Mouse (Mus musculus): ENCODE data around the gene Cers2. TPM values are rescaled to one million over a fixed set of nuclear protein-coding genes. Genes with fewer than 3 reads are reported as not detected.
A peak's percentile ranks its signal among the peaks of the same experiment; 100 is the strongest.

Cers2 gene
- polyA plus RNA-seq, 1 experiment from 2014 or later, result 252 TPM

DNA sequence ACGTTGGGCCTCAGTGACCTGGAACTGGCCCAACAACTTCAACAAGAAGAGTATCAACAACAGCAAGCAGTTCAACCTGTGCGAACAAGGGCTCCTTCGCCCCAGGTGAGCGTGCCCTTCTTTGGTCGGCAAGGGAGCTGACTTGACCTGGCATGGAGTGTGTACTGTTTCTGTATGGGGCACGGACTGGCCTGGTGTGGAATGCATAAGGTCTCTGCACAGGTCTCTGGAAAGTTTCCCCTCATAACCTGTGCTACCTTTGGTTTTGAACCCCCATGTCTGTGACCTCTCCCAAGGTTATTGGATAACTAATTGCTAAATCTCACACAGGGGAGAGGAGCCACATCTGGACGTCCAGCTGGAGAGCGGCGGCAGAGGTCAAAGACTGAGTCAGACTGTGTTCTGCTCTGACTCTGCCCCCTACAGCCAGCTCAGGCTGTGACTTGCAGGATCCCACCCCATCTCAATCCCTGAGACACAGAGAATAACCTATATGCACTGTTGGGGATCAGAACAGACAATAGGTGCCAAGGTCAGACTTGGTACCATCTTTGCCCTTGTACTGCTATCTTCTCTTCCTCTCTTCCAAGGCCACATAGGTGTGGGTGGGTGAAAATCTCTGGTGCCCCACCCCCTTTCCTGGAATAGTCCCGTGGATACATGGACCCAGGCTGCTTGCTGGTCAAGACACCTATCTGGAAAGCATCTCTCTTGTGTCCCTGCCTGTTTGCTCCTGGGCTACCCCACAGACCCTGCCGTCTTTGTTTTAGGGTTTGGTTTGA, 19.1 kb upstream of the Cers2 start:
- no peak overlapping the region for H3K27ac ChIP-seq
- H3K4me3 ChIP-seq (ENCODE audit: inconsistent target), result no peak overlapping the region
- 84% methylated on average over 10 of the region's 11 CpGs for WGBS (ENCODE audit: missing documents)
- no peaks in the 10 kb centered on the region; the same call in 1 of the 2 replicates for H3K79me2 ChIP-seq (ENCODE audit: inconsistent target)
- H3K36me3 ChIP-seq (ENCODE audit: inconsistent target), result peaks cover 45% of the 10 kb centered on the region

DNA sequence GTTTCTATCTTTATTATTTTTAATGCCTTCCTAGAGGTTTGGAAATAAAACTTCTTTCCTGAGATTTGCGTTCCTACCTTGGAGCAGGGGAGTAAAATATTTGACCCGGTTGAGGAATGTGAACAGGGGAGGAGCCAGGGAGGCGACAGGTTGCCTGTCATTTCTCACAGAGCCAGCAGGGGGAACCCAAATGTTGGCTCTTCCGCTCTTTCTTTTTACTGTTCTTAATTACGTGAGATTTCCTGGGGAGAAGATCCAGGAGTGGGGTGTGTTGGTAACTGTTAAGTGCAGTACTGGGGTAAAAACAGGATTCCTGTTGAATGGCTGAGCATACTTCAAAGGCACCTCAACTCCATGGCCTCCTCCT, 18.5 kb upstream of the Cers2 start:
- 31% methylated on average over 4 of the region's 5 CpGs for WGBS (ENCODE audit: missing documents)
- Histone ChIP-seq H3K4me3 (ENCODE audit: inconsistent target) (no peak overlapping the region), H3K27ac (no peak overlapping the region), H3K36me3 (ENCODE audit: inconsistent target) (peaks cover 41% of the 10 kb centered on the region), H3K79me2 (ENCODE audit: inconsistent target) (no peaks in the 10 kb centered on the region; the same call in 1 of the 2 replicates)

DNA sequence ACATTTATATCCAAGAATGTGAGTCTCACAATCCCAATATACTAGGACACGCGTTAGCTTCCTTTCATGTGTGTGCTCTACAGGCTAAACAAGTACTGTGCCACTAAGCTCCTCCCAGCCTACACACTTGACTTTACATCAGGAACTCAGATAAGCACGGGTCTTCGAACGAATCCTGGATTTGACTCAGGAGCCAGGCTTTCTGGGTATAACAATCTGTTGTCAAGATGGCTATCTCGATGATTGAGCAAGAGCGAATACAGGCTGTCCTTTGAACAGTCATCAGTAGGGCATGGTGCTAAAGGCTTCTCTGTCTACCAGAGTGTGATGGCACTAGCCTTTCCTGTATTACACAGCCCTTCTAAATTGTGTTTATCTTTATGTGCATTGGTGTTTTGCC, 16.6 kb upstream of the Cers2 start:
- 78% methylated on average over 7 of the region's 7 CpGs for WGBS (ENCODE audit: missing documents)
- Histone ChIP-seq H3K36me3 (ENCODE audit: inconsistent target) (peaks cover 47% of the 10 kb centered on the region), H3K79me2 (ENCODE audit: inconsistent target) (no peaks in the 10 kb centered on the region), H3K4me3 (ENCODE audit: inconsistent target) (no peak overlapping the region), H3K27ac (no peak overlapping the region)

DNA sequence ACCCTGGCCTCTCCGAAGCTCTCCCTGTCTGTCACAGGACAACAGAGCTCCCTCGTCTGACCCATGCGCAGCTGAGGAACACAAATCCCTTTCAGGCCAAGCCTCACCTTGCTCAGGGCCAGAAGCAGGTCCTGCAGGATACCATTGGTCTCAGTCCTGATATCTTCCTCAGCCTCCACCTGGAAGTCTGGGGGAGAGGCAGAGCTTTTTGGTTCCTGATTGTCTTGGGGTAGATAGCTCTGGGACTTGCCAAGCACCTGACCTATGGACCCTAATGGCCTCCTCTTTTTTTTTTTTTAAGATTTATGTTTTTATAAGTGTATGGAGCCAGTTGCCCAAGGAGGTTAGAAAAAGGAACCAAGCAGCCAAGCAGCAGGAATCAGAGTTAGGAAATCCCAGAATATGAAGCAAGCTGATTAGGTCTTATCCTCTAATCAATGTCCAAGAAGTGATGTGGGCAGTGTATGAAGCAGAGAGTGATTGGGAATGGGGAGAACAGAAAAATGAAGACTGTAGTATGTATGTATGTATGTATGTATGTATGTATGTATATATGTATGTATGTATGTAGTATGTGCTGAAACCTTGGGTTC, 13.3 kb upstream of the Cers2 start:
- no peak overlapping the region for H3K4me3 ChIP-seq (ENCODE audit: inconsistent target)
- H3K27ac ChIP-seq, result no peak overlapping the region
- H3K79me2 ChIP-seq (ENCODE audit: inconsistent target), result no peaks in the 10 kb centered on the region
- H3K36me3 ChIP-seq (ENCODE audit: inconsistent target), result peaks cover 49% of the 10 kb centered on the region
- 97% methylated on average over 3 of the region's 3 CpGs for WGBS (ENCODE audit: missing documents)

DNA sequence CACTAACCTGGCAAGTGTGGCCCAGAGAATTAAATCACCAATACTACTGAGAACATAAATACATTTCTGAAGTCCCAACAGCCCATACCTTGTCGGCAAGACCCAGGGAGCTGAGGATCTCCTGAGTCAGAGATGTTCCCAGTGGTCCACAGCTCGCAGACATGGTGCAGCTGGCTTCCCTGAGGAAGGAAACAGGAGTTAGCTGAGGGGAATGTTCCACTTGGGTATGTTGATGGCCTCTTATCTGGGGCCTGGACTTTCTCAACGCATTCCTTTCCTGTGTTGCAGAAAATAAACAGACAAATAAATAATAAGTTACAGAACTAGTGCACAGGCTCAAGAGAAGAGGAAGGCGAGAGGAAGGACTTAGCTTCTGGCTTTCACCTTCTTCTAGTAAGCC, 8.3 kb upstream of the Cers2 start:
- 96% methylated on average over 4 of the region's 4 CpGs for WGBS (ENCODE audit: missing documents)
- Histone ChIP-seq H3K79me2 (ENCODE audit: inconsistent target) (no peaks in the 10 kb centered on the region), H3K4me3 (ENCODE audit: inconsistent target) (no peak overlapping the region), H3K36me3 (ENCODE audit: inconsistent target) (peaks cover 27% of the 10 kb centered on the region), H3K27ac (no peak overlapping the region)

DNA sequence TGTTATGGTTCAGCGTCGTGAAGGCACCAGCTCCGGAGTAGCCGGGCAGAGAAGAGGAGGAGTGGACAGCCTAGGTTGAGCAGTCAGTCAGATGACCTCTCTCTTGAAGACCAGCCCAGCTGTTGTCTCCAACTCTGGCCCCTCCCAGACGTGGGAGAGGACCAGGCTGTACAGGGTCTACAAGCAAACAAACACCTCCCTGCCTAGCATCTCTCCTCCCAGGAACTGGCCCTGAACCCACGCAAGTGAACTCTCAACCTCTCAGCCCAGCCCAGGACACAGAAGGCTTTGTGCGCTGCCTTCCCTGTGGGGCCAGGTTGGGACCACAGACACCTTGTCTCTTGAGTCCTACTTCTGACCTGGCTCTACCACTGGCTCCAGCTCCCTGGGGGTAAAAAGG, 7.5 kb upstream of the Cers2 start, which contains the start of gene Anxa9:
TSS of gene Anxa9 (minus strand) at position 77 of the 400 bp plus-strand sequence.
- H3K4me3 ChIP-seq (ENCODE audit: inconsistent target), result no peak within 1 kb of the TSS
- no peak within 1 kb of the TSS for H3K27ac ChIP-seq
- H3K36me3 ChIP-seq (ENCODE audit: inconsistent target), result peaks cover 27% of the 10 kb centered on the region
- H3K79me2 ChIP-seq (ENCODE audit: inconsistent target), result no peaks in the 10 kb centered on the region
- WGBS (ENCODE audit: missing documents), result 95% methylated on average over 7 of the region's 7 CpGs

DNA sequence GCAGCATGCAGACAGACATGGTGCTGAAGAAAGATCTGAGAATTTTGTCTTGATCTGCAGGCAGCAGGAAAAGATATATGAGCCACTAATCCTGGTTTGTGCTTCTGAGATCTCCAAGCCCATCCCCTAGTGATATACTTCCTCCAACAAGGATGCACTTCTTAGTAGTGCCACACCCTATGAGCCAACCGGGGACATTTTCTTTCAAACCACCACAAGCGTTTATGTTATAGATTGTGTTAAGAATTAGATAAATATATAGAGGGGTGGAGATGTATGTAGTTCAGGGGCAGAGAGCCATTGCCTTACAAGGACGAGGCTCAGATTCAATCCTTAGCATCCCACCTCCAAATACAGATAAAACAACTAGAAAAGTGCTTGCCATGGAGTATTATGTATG, 4.1 kb upstream of the Cers2 start:
- H3K27ac ChIP-seq, result no peak overlapping the region
- peaks cover 17% of the 10 kb centered on the region; the same call in 1 of the 2 replicates for H3K79me2 ChIP-seq (ENCODE audit: inconsistent target)
- 60% methylated on average over 3 of the region's 3 CpGs for WGBS (ENCODE audit: missing documents)
- no peak overlapping the region for H3K4me3 ChIP-seq (ENCODE audit: inconsistent target)
- H3K36me3 ChIP-seq (ENCODE audit: inconsistent target), result peaks cover 14% of the 10 kb centered on the region

DNA sequence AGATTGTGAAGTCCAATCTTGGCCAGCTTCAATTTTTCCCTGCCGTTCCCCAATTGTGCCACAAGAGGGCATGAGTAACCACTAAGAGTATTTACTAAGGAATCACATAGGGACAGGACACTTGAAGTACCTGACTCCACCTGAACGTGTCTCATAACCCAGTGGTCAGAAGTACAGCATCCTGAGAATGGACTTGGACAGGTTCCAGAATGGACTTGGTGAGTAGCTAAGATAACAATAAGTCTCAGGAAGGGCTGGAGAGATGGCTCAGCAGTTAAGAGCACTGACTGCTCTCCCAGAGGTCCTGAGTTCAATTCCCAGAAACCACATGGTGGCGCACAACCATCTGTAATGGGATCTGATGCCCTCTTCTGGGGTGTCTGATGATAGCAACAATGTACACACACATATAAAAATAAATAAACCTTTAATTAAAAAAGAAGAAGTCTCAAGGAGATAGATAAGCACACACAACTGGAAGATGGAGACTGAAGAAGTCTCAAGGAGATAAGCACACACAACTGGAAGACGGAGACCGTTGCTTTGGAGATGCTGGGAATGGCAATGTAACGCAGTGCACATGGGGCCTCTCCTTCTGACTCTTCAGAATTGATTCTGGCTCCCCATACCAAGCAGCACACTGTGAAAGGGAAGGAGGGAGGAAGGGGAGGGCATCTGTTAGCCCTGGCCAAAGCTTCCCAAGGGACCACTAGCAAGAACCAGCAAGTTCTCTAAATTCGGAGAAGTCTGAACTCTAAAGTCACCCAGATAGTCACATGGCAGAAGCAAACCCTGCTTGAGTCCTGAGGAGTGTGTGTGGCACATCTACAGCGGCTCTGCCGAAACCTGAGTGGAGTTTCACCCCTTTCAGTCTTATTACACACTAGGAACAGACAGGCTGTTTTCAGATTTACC, 3.4 kb upstream of the Cers2 start:
- Histone ChIP-seq H3K27ac (peak overlapping the region; percentile 94), H3K79me2 (ENCODE audit: inconsistent target) (peaks cover 24% of the 10 kb centered on the region), H3K4me3 (ENCODE audit: inconsistent target) (no peak overlapping the region), H3K36me3 (ENCODE audit: inconsistent target) (peaks cover 7% of the 10 kb centered on the region; the same call in 1 of the 2 replicates)
- WGBS (ENCODE audit: missing documents), result 44% methylated on average over 9 of the region's 9 CpGs

DNA sequence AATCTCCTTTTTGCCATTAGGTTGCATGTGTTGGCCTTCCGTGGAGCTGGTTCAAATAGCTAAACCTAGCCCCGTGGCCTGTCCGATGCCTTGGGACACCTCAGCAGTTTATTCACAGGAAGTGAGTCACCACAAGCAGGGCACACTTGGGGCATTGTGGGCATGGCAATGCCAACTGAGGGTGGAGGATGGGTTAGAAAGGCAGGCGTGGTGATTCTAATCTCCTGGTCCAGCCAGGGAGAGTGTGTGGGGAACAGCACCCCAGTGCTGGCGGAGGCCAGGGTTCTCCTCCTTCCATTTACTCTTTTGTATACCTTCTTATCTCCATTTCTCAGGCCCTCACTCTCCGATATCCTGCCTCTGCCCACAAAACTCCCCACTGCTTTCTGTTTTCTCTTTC, 2.0 kb upstream of the Cers2 start:
- Histone ChIP-seq H3K79me2 (ENCODE audit: inconsistent target) (peaks cover 38% of the 10 kb centered on the region), H3K27ac (peak overlapping the region; percentile 94), H3K36me3 (ENCODE audit: inconsistent target) (no peaks in the 10 kb centered on the region), H3K4me3 (ENCODE audit: inconsistent target) (peak overlapping the region; percentile 56; the same call in 1 of the 2 replicates)
- 3% methylated on average over 5 of the region's 6 CpGs for WGBS (ENCODE audit: missing documents)

DNA sequence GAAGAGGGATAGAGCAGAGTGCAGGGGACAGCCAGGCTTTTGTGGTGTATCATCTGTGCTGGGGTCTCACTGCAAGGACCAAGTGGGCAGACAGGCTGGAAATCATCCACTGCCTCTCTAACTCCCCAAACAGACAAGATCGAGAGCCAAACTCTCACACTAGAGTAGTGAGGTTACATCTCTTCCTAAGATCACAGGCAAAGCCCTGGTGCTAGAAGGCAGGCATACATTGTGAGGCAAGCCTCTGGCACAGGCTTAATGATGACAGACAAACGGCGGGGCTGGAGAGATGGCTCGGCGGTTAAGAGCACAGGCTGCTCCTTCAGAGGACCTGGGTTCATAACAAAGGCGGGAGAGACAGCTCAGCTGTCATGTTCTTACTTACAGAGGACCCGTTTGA, 1.1 kb upstream of the Cers2 start:
- Histone ChIP-seq H3K36me3 (ENCODE audit: inconsistent target) (no peaks in the 10 kb centered on the region), H3K4me3 (ENCODE audit: inconsistent target) (peak overlapping the region; percentile 56), H3K79me2 (ENCODE audit: inconsistent target) (peaks cover 47% of the 10 kb centered on the region), H3K27ac (peak overlapping the region; percentile 94)
- 19% methylated on average over 7 of the region's 7 CpGs for WGBS (ENCODE audit: missing documents)

DNA sequence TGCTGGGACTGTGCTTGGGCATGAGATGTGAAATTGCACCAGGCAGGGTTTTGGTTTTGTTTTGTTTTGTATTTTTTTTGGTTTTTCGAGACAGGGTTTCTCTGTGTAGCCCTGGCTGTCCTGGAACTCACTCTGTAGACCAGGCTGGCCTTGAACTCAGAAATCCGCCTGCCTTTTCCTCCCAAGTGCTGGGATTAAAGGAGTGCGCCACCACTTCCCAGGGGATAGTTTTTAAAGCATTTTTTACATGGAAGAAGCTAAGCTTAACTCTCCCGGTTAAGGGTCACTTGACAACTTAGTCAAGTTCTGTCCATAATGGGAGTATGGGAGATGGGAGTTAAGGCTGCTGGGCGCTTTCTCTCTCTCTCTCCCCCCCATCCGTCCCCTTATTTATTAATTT, 516 bp upstream of the Cers2 start:
- peak overlapping the region; percentile 56 for H3K4me3 ChIP-seq (ENCODE audit: inconsistent target)
- H3K79me2 ChIP-seq (ENCODE audit: inconsistent target), result peaks cover 53% of the 10 kb centered on the region
- H3K27ac ChIP-seq, result peak overlapping the region; percentile 94
- WGBS (ENCODE audit: missing documents), result 64% methylated on average over 6 of the region's 6 CpGs
- H3K36me3 ChIP-seq (ENCODE audit: inconsistent target), result 0 out of 2 replicates have a peak, but pooled peaks cover 4% of the 10 kb centered on the region

DNA sequence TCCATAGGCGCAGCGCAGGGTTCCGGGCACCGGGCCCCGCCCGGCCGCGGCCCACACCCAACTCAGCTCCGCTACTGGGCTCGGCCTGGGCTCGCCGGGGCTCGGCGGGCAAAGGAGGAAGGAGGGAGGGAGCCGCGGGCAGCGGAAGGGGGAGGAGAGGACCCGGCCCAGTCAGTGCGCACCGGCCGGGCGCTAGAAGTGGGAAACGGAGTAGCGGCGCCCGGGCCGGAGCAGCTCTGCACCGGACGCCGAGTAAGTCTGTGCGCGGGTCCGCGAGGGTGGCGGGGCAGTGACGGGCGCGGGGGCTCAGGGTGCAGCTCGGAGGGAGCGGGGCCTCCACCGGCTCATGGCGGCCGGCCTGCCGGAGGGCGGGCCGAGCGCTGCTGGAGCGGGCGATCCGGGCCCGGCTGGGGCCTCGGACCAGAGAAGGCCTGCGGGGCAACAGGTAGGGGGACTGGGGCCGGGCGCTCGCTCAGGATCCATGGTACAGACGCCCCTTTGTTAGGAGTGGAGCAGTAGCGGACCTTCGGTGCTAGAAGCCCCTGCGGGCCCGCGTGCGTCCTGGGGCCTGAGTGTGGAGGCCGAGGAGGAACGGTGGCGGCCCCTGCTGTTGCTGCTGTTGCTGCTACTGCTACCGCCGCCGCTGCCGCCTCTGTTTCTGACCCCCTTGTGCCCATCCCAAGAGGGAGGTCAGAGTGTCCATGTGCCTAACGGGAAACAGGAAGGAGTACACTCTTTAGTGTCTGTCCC, 678 bp downstream of the Cers2 start:
- H3K4me3 ChIP-seq (ENCODE audit: inconsistent target), result peak overlapping the region; percentile 79
- H3K36me3 ChIP-seq (ENCODE audit: inconsistent target), result peaks cover 10% of the 10 kb centered on the region
- under 1% methylated on average over 67 of the region's 71 CpGs for WGBS (ENCODE audit: missing documents)
- H3K27ac ChIP-seq, result peak overlapping the region; percentile 75
- peaks cover 65% of the 10 kb centered on the region for H3K79me2 ChIP-seq (ENCODE audit: inconsistent target)

DNA sequence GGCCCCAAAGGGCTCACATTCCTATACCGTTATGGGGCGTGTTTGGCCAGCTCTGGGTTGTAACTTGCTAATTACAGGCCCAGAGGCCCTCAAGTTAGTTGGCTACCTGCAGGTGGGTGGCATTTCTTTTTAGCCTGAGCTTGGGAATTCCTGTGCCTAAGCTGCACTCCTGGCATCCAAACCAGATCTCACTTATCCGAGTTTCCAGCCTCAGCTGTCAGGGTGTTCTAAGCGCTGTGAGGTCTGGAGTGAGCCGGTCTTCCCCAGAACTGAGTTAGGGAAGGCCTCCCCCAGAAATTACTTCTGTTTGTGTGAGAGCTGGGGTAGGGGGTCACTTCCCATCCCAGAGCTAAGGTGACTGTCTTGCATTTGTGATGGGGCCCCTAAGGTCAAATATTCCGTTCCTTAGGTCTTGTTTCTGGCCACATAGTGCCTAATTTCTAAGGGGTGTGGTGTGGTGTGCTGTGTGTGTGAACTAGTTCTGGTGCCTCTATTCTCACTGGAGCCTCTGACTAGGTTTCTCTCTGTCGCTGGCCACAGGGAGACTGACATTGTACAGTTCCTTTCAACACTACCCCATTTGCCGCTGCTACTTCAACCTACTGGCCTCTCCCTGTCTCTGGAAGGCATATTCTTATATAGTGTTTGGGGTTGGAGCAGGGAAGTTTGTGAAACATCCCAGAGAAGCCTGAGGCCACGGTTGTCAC, 1.4 kb downstream of the Cers2 start:
- Histone ChIP-seq H3K4me3 (ENCODE audit: inconsistent target) (peak overlapping the region; percentile 79), H3K79me2 (ENCODE audit: inconsistent target) (peaks cover 72% of the 10 kb centered on the region), H3K27ac (peak overlapping the region; percentile 75), H3K36me3 (ENCODE audit: inconsistent target) (peaks cover 17% of the 10 kb centered on the region)
- WGBS (ENCODE audit: missing documents), result 5% methylated on average over 9 of the region's 9 CpGs

Measured in macrophage (primary cell).